ENCODE assay signal across 25 mouse cellular contexts in the genomic region with DNA sequence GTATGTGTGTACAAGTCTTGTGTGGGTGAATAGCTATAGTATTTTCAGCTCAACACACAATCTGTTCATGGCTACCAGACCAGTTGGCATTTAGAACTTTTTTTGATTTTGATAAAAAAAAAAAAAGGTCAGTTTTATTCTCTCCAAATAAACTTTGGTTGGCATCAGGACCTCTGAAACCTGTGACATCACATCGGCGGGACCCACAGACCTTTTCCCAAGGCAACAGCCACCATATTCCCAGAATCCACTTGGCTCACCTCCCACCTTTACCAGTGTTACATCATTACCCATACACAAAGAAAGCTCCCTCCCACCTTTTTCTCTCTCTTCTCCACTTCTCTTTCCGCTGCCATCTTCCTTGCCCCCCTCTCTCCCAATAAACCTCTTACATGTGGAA. TPM values are rescaled to one million over a fixed set of nuclear protein-coding genes. Genes with fewer than 3 reads are reported as not detected.
DNase-seq lines count a peak whose midpoint lies in the region; ATAC-seq and TF ChIP-seq lines count a peak whose summit lies in the region.
"Had no signal": no experiment of that assay in that cellular context is flagged by ENCODE, and none has a peak within 500 bp of the region (broad histone marks: within the 10 kb centered on the region; RNA-seq: fewer than 3 reads in every experiment).

No protein-coding gene starts in this region.

- no peaks in the 10 kb centered on the region for H3K27me3 ChIP-seq in hindbrain, postnatal 0 days (ENCODE audit: insufficient read depth, low read length)
- no peaks in the 10 kb centered on the region for H3K27me3 ChIP-seq in hindbrain, embryonic 12.5 days
- H3K27me3 ChIP-seq in midbrain, embryonic 15.5 days (replicated peaks) = no peaks in the 10 kb centered on the region
- H3K27me3 ChIP-seq in midbrain, embryonic 13.5 days = no peaks in the 10 kb centered on the region
- H3K27me3 ChIP-seq: embryonic facial prominence, embryonic 12.5 days; embryonic facial prominence, embryonic 15.5 days had no signal

- no peaks in the 10 kb centered on the region for H3K9me3 ChIP-seq in hindbrain, postnatal 0 days (ENCODE audit: low read length)
- H3K9me3 ChIP-seq in hindbrain, embryonic 12.5 days (replicated peaks) = no peaks in the 10 kb centered on the region
- no peaks in the 10 kb centered on the region for H3K9me3 ChIP-seq in midbrain, embryonic 15.5 days
- H3K9me3 ChIP-seq in midbrain, embryonic 13.5 days = no peaks in the 10 kb centered on the region
- H3K9me3 ChIP-seq: embryonic facial prominence, embryonic 12.5 days; embryonic facial prominence, embryonic 15.5 days; hindbrain, embryonic 10.5 days had no signal

- H3K4me3 ChIP-seq in hindbrain, postnatal 0 days (ENCODE audit: low read length) = no peak overlapping the region
- no peak overlapping the region for H3K4me3 ChIP-seq in hindbrain, embryonic 12.5 days
- H3K4me3 ChIP-seq in layer of hippocampus, adult 2 months = no peak overlapping the region
- no peak overlapping the region for H3K4me3 ChIP-seq in midbrain, embryonic 15.5 days
- no peak overlapping the region for H3K4me3 ChIP-seq in midbrain, embryonic 13.5 days (replicated peaks)
- H3K4me3 ChIP-seq: embryonic facial prominence, embryonic 12.5 days; embryonic facial prominence, embryonic 15.5 days; hindbrain, embryonic 10.5 days had no signal

- 0 out of 2 replicates have a peak overlapping the region, but pooled peaks have one; percentile 1 for H3K27ac ChIP-seq in hindbrain, postnatal 0 days
- H3K27ac ChIP-seq in hindbrain, embryonic 12.5 days = no peak overlapping the region
- peak overlapping the region; percentile 23; the same call in 1 of the 2 replicates for H3K27ac ChIP-seq in layer of hippocampus, adult 2 months
- H3K27ac ChIP-seq in midbrain, embryonic 15.5 days = peak overlapping the region; percentile 62; the same call in 1 of the 2 replicates
- H3K27ac ChIP-seq in midbrain, embryonic 13.5 days = no peak overlapping the region
- H3K27ac ChIP-seq: embryonic facial prominence, embryonic 12.5 days; embryonic facial prominence, embryonic 15.5 days; hindbrain, embryonic 14.5 days had no signal

- H3K9ac ChIP-seq in hindbrain, postnatal 0 days (replicated peaks; ENCODE audit: low read length) = no peak overlapping the region
- no peak overlapping the region for H3K9ac ChIP-seq in hindbrain, embryonic 12.5 days
- no peak overlapping the region for H3K9ac ChIP-seq in midbrain, embryonic 15.5 days
- H3K9ac ChIP-seq in midbrain, embryonic 13.5 days (replicated peaks) = no peak overlapping the region
- H3K9ac ChIP-seq: embryonic facial prominence, embryonic 12.5 days; embryonic facial prominence, embryonic 15.5 days; hindbrain, embryonic 14.5 days had no signal

- H3K36me3 ChIP-seq in hindbrain, postnatal 0 days (ENCODE audit: insufficient read depth, low read length) = no peaks in the 10 kb centered on the region
- no peaks in the 10 kb centered on the region for H3K36me3 ChIP-seq in hindbrain, embryonic 12.5 days
- no peaks in the 10 kb centered on the region for H3K36me3 ChIP-seq in midbrain, embryonic 15.5 days (replicated peaks)
- no peaks in the 10 kb centered on the region for H3K36me3 ChIP-seq in midbrain, embryonic 13.5 days
- H3K36me3 ChIP-seq: embryonic facial prominence, embryonic 12.5 days; embryonic facial prominence, embryonic 15.5 days; hindbrain, embryonic 10.5 days had no signal

- no peaks in the 10 kb centered on the region for H3K4me1 ChIP-seq in hindbrain, postnatal 0 days (ENCODE audit: insufficient read depth, low read length)
- peaks cover 10% of the 10 kb centered on the region for H3K4me1 ChIP-seq in hindbrain, embryonic 12.5 days
- H3K4me1 ChIP-seq in midbrain, embryonic 15.5 days = peaks cover 34% of the 10 kb centered on the region
- peaks cover 36% of the 10 kb centered on the region for H3K4me1 ChIP-seq in midbrain, embryonic 13.5 days (replicated peaks)

- 94% methylated on average over 3 of the region's 3 CpGs for WGBS in hindbrain, postnatal 0 days
- 89% methylated on average over 3 of the region's 3 CpGs for WGBS in hindbrain, embryonic 12.5 days
- 93% methylated on average over 3 of the region's 3 CpGs for WGBS in midbrain, embryonic 15.5 days
- 99% methylated on average over 3 of the region's 3 CpGs for WGBS in midbrain, embryonic 13.5 days

- no peak for TF ChIP-seq CTCF in hindbrain, postnatal 0 days (IDR thresholded peaks at IDR 0.05; ENCODE audit: low read depth)
- no peak for TF ChIP-seq CTCF in layer of hippocampus, adult 2 months (conservative IDR thresholded peaks at IDR 0.05)

- no peak for ATAC-seq in hindbrain, postnatal 0 days
- ATAC-seq in hindbrain, embryonic 12.5 days (ENCODE audit: low FRiP score) = no peak
- no peak for ATAC-seq in midbrain, embryonic 15.5 days (replicated peaks)
- ATAC-seq in midbrain, embryonic 13.5 days = no peak
- ATAC-seq: CD4-positive, CD25-positive, alpha-beta regulatory T cell, adult 4 months had no signal

- no peak for DNase-seq in hindbrain, postnatal 0 days (ENCODE audit: low spot score)
- no peak for DNase-seq in layer of hippocampus, adult 2 months (ENCODE audit: low spot score in 2 of 2)
- DNase-seq in layer of hippocampus, postnatal 36 days = no peak
- DNase-seq: adrenal gland, adult 2 months; adrenal gland, postnatal 14 days; cerebellum, adult 11 months; cerebellum, adult 2 months; cerebellum, adult 9-11 months; cerebellum, postnatal 25 days; gastrocnemius, postnatal 10 days; gastrocnemius, postnatal 36 days; heart, postnatal 36 days had no signal

- no peak overlapping the region for H3K4me2 ChIP-seq in hindbrain, postnatal 0 days (ENCODE audit: low read depth, low read length)
- H3K4me2 ChIP-seq in hindbrain, embryonic 12.5 days (replicated peaks) = no peak overlapping the region
- H3K4me2 ChIP-seq in midbrain, embryonic 15.5 days = no peak overlapping the region
- H3K4me2 ChIP-seq in midbrain, embryonic 13.5 days (replicated peaks) = no peak overlapping the region
- H3K4me2 ChIP-seq: embryonic facial prominence, embryonic 12.5 days; embryonic facial prominence, embryonic 15.5 days; heart, embryonic 11.5 days; hindbrain, embryonic 14.5 days had no signal

RNA-seq across cellular contexts. Expression of gene Dclk3, which starts 36.4 kb away (rescaled TPM):
- 9.2 and 13.1 TPM in 2 replicates for total RNA-seq in hindbrain, postnatal 0 days (2014; rRNA removed)
- 8.8 and 9.9 TPM in 2 replicates for polyA plus RNA-seq in hindbrain, postnatal 0 days (2015; fragmentation: Nextera tagmentation; extraction: Ambion mirVana)
- 1.8 and 2.7 TPM in 2 replicates for polyA plus RNA-seq in hindbrain, embryonic 12.5 days (2016; fragmentation: Nextera tagmentation; extraction: Ambion mirVana)
- 10 to 100 TPM; 14.4 to 19.3 TPM for total RNA-seq in layer of hippocampus, adult 2 months (2021)
- 10 to 100 TPM; 16.0 to 16.5 TPM for total RNA-seq in layer of hippocampus, postnatal 36 days (2021)
- polyA plus RNA-seq in midbrain, embryonic 15.5 days (2015; fragmentation: Nextera tagmentation; extraction: Ambion mirVana) = 5.9 and 6.8 TPM in 2 replicates
- 2.2 and 3.1 TPM in 2 replicates for polyA plus RNA-seq in midbrain, embryonic 13.5 days (2015; fragmentation: Nextera tagmentation; extraction: Ambion mirVana)
- total RNA-seq: common myeloid progenitor, adult 5-6 weeks; granulocyte monocyte progenitor cell, adult 5-6 weeks; MEL had no signal
- polyA plus RNA-seq: C2C12; CD4-positive, CD25-positive, alpha-beta regulatory T cell, adult 4 months had no signal

Comparison
In these comparisons a context has a peak if more than half of its experiments do, and no peak if none do; other contexts are left out.
1. H3K27ac ChIP-seq: peak in hindbrain, postnatal 0 days (single experiment), layer of hippocampus, adult 2 months (single experiment) and midbrain, embryonic 15.5 days (single experiment); none in hindbrain, embryonic 12.5 days (single experiment) and midbrain, embryonic 13.5 days (single experiment).